Mouse (Mus musculus) embryonic fibroblast, embryonic 13.5 days (primary cell): Measurements from ENCODE around the gene Ahnak.

ENCODE experiments used
- CTCF ChIP-seq: IDR thresholded peaks from 2 replicates; pipeline ENCODE4 v1.5.1; 2011; ENCODE audit warnings: mild to moderate bottlenecking, control low read depth, low read length, moderate library complexity, borderline replicate concordance; ENCODE audit not compliant: insufficient read depth
- POLR2A ChIP-seq: IDR thresholded peaks from 2 replicates; pipeline ENCODE4 v1.6.1; 2011; ENCODE audit warnings: low read depth, mild to moderate bottlenecking, control low read depth, low read length, moderate library complexity

GRCm38 (mm10) chr19:8992769-8993624 is 3.9 kb downstream of the Ahnak start:
- peak; percentile 71 for TF ChIP-seq POLR2A
- TF ChIP-seq CTCF, result peak; percentile 41; the same call in 1 of the 2 replicates
